Mouse (Mus musculus) neutrophil, adult 5-6 weeks (primary cell): ENCODE results near the gene Smad5. TPM values are rescaled to one million over a fixed set of nuclear protein-coding genes. Genes with fewer than 3 reads are reported as not detected.

Experiments used
- ATAC-seq: fragments of 151-379, 151-347 bp; 2 replicates; pipeline ENCODE4 v1.8.0; 2017; ENCODE audit warnings: mild to moderate bottlenecking, moderate TSS enrichment; ENCODE audit not compliant: insufficient number of reproducible peaks, poor library complexity, low FRiP score, severe bottlenecking; ENCODE audit errors: extremely low read depth
- total RNA-seq: library from RNA; stranded (forward); fragments of 200-1000 nt; gene quantifications from 2 replicates; pipeline ENCODE4 v1.2.3, GENCODE M21; 2017

Smad5 gene
- total RNA-seq, 1 experiment from 2014 or later: 21.6 TPM

DNA sequence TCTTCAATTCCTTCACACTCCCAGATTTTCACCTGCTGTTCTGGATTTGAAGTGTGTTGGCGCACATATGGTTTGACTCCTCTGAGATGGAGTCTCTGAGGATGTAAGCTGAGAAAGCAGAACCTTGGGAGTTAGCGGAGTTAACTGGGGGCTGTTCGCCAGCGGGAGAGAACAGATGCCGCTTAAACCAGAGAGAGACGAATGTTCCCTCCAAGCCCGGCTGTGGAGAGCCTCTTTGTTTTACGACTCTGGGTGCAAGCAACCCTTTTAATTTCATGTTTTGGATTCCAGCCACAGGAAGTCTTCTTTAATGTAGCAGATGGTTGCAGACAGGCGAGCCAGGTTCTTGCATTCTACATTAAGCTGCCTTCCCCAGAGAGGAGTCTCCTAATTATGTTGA, 4.4 kb upstream of the Smad5 start:
- no peak for ATAC-seq

DNA sequence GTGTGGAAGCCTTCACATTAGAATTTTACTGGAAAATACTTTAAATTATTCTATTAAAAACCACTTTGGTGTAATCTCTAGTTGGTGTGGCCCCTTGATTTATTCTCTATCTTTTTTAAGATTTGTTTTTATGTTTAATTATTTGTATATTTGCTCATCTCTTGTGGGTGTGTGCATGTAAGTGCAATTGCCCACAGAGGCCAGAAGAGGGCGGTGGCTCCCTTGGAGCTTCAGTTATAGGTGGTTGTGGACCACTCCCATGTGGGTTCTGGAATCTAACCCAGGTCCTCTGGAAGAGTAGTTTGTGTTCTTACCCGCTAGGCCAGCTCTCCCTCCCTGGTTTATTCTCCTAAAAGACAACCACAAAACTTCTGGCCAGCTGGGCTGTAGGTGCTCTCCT, 3.4 kb upstream of the Smad5 start:
- no peak for ATAC-seq

DNA sequence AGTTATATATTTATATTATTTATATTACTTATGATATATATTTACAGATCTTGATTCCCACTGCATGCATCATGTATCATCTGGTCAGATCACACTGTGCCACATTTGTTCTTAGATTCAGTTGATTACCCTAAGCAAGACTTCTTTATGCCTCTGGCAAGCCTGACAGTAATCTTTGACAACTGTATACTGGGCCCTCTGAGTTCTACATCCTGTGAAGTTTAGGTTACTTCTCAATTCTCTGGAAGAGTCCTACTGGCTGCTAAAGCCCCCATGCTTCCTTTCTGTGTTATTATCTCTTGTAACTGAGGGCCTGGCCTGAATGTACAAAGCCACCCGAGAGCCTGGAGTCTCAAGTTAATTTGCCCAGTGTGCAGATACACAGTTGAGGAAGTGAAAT, 1.8 kb upstream of the Smad5 start:
- ATAC-seq: no peak

- ATAC-seq: no peak
Measured at GRCm38 (mm10) chr13:56701924-56702323, 886 bp upstream of the Smad5 start.

DNA sequence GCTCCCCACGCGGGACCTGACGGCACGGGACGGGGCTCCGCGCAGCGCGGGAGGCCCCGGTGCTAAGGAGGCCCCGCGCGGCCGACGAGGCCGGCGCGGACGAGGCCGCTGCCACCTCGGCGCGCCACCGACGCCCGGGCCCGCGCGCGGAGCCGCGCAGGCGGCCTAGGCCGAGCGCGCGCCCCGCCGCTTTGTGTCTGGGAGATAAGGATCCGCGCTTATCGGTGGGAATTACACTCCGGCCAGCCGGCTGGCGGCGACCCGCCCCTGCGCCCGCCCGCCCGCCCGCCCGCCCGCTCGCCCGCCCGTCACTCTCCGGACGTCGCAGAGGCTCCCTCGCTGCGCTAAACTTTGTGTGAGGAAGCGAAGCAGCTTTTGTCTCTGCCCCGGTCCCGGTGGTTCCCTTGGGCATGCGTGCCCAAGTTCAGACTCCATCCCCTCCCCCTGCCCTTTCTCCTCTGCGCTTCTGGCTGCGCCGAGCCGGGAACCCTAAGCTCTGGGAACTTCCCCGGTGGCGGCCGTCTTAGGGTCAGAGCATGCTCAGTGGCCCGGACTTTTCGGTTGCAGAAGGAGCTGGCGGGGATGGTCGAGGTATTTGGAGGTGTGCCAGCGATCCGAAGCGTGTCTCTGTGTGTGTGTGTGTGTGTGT, 536 bp downstream of the Smad5 start:
- peak; percentile 34 for ATAC-seq

DNA sequence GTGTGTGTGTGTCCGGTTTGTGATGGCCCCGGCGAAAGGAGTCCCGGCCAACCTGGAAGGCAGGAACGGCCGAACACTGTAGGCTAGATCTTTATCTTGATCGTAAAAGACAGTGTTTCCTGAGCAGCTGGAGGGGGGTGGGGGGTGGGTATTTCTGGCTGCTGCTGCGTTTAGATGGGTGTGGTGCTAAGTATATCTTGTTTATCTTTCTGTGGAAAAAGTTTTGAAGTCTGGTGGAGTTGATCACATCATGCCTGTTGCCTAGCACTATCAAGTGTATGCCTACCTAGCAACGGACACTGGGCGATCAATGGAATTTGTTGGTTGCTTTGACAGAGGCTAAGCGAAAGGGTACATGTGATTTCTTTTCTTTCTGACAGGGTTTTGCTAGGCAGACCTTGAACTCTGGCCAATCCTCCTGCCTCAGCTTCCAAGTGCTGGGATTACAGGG, 1.1 kb downstream of the Smad5 start:
- ATAC-seq: peak; percentile 56

DNA sequence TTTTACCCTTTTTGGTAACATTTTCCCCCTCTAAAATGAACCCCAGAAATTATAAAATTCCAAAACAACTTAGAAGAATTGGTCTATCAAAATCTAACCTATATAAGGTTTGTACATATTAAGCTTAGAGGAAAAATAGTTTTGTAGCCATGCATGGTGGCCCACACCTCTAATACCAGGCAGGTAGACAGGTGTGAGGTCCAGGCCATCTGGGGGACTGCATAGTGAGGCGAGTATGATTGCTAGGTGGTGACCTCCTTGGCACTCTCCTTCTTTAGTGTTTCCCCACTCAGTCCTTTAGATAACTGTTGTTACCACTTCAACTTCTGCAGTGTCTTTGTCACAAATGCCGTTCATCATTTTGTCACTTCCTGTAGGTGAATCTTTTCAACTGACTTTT, 1.8 kb downstream of the Smad5 start:
- no peak for ATAC-seq

DNA sequence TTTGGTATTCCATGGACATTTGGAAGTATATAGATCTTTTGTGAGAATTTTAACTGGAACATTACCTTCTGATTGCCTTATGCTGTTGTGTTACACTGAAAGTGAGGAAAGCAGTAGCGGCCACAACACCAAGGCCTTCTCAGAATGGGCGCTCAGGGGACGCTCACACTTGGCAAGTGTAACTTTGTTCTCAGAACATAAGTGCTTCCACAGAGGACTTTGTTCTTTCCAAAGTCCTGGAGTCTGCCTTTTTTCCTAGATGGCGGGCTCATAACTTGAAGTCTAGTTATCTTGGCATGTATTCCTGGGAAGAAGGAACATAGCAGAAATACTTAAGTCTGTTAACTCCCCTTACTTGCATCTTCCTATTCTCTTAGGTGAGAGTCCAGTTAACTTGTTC, 4.3 kb downstream of the Smad5 start:
- no peak for ATAC-seq

GRCm38 (mm10) chr13:56707606-56708005, 4.8 kb downstream of the Smad5 start:
- no peak for ATAC-seq

DNA sequence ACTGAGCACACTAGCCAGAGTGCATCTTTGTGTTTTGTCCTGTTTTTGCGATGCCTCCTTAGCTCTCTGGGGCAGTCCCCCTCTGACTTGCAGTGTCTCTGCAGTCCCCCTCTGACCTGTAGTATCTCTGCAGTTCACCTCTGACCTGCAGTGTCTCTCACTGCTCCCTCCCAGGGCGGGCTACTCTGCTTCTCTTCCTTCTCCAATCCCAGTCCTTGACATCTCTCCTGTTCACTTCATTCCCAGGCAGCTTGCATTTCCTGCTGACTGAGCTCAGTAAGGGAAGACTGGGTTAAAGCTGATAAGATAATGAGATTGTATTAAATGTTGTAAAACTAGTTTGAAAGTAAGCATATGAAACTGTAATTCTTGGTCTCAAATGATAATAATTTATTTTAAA, 7.8 kb downstream of the Smad5 start:
- no peak for ATAC-seq

DNA sequence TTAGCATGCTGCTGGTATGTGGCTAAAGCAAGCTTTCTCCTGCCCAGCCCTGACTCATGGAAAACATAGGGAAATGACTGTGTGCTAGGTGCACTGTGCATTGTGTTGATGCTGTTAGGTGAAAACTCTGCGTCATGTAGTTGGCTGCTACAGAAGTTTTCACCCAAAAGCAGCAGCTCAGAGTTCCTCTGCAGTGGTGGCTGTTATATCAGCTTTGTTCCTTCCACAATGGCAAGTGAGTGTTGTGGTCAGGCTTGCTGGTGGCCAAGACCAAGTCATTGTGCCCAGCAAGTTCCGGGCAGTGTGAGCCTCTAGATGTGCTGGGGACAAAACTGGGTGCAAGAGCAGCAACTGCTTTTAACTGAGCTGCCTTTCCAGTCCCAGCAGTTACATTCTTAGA, 9.4 kb downstream of the Smad5 start:
- no peak for ATAC-seq

DNA sequence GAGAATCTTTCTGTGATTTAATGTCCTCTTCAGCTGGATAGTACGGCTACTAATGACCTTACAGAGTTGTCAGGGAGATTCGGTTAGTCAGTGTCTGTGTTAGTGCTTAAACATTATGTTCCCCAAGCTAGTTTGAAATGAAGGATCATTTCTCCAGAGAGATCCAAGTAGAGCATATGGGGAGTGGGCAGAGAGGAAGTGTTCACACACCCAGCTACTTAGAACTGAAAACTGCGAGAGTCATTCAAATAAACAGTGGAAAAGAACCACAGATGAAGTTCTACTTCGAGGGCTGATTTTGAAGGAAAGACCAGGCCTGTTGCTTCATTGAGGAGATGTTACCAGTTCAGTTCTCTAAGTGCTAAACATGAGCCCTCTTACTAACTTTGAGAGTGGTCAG, 23.7 kb downstream of the Smad5 start:
- ATAC-seq: no peak

- ATAC-seq: no peak
Measured at GRCm38 (mm10) chr13:56729046-56729445, 26.2 kb downstream of the Smad5 start.

DNA sequence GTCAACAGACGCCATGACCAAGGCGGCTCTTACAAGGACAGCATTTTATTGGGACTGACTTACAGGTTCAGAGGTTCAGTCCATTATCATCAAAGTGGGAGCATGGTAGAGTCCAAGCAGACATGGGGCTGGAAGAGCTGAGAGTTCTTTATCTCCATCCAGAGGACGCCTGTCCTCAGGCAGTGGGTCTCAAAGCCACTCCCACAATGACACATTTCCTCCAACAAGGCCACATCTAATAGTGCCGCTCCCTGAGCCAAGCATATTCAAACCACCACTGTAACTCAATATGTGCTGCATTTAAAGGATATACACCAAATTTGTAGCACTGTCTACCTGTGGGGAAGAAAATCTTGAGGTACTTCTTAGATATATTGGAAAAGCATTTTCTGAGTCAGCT, 31.8 kb downstream of the Smad5 start:
- no peak for ATAC-seq

- no peak for ATAC-seq
Measured at GRCm38 (mm10) chr13:56735212-56735875, 32.5 kb downstream of the Smad5 start.

GRCm38 (mm10) chr13:56739556-56739955, 36.7 kb downstream of the Smad5 start:
- no peak for ATAC-seq

DNA sequence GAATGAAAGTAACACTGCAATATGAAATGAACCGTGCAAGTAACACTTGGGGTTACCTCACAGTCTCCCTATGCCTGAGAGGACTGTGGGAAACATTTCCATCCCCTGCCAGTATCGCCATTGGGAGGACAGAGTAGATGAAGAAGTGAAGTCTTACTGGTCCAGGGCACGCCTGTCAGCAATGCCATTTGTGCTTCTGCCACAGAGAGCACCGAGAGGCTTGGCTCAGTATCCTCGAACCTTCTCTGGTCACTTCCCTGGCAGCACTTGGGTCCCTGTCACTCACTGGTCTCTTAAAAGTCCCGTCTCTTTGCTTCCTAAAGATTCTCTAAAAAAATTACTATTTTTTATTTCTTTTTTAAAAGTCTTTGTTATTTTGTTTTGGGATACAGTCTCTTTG, 37.7 kb downstream of the Smad5 start:
- no peak for ATAC-seq

DNA sequence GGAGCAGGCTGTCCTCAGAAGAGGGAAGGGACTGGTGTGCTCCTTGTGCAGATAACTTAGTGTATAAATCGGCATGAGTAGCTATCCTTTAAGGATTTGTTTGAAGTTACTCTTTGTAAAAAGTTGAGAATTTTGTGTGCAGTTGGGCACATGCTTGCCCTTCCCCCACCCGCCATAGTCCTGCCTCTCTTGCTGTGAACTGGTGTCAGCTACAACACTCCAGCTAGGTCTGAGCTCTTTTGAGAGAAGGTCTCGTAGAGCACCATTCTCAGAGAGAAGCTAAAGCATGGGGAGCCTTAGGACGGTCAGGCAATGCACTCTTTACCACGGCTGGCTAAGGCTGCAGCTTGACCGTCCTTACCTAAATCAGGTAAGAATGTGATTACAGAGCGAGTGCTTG, 38.9 kb downstream of the Smad5 start:
- no peak for ATAC-seq

- ATAC-seq: no peak
Measured at GRCm38 (mm10) chr13:56742325-56742901, 39.6 kb downstream of the Smad5 start.

- no peak for ATAC-seq
Measured at GRCm38 (mm10) chr13:56746739-56747532, 44.1 kb downstream of the Smad5 start.
